Mouse (Mus musculus): ENCODE measurements around the gene Pigo. TPM values are rescaled to one million over a fixed set of nuclear protein-coding genes. Genes with fewer than 3 reads are reported as not detected.
A peak's percentile ranks its signal among the peaks of the same experiment; 100 is the strongest.
"Not testable (repeated sequence)": the region's sequence is repeated elsewhere in the genome, so short reads cannot be mapped to it uniquely, and the experiment has no call there.

Gene Pigo
- total and polyA plus RNA-seq, 3 experiments: 20.1 to 26.5 (median 21.0) TPM

DNA sequence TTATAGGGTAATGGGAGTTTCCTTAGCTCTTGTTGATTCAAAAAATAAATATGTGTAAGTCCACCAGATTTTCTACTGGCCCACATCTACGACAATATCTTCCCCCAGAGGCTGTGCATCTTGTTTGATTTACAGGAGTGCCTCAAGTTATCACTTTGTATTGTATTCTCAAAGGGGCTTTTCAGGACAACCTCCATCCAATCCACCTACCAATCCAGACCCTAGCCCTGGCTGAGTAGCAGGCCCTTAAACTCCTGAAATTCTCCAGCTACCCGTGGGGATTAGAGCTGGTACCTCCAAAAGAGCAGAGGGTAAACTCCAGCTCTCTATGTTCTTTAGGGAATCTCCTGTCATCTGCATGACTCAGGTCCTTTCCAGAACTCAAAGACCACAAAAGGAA, 27.6 kb downstream of the Pigo start:
- intact Hi-C loops (cut with DNase I): no loop called here
- peaks cover 35% of the 10 kb centered on the region for H3K36me3 ChIP-seq (ENCODE audit: control insufficient read depth, insufficient read depth, low read length)

DNA sequence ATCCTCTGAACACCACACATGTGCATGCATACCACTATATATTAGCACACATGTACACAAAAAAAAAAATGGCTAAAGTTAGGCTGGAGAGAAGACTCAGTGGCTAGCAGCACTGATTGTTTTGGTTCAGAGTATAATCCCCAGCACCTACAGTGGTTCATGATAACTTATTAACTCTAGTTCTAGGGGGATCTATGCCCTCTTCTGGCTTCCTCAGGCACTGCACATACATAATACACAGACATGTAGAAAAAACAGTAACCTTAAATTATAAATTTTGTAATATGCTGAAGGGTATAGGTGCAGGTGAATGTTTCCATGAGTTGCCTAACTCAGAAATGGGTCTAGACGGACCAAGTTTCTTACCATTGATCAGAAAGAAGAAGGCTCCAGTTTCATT, 37.3 kb downstream of the Pigo start:
- Histone ChIP-seq H3K9ac (ENCODE audit: low read depth, low read length) (no peak overlapping the region), H3K79me2 (replicated peaks; ENCODE audit: control insufficient read depth, insufficient read depth, low read length) (no peaks in the 10 kb centered on the region), H3K27ac (no peak overlapping the region), H3K4me1 (ENCODE audit: control insufficient read depth, insufficient read depth, low read length) (no peaks in the 10 kb centered on the region), H3K36me3 (ENCODE audit: control insufficient read depth, insufficient read depth, low read length) (peaks cover 17% of the 10 kb centered on the region), H3K27me3 (ENCODE audit: control insufficient read depth, insufficient read depth, low read length) (no peaks in the 10 kb centered on the region), H3K4me3 (no peak overlapping the region)
- intact Hi-C loops (cut with DNase I): no loop called here
- DNase-seq: no peak
- WGBS: 78% methylated on average over 1 of the region's 1 CpGs
- TF ChIP-seq EP300 (IDR thresholded peaks at IDR 0.05; ENCODE audit: insufficient read depth, low read depth, low read length) (no peak), POLR2A (IDR thresholded peaks at IDR 0.05; ENCODE audit: insufficient read depth, low read depth, low read length) (no peak), CTCF (IDR thresholded peaks at IDR 0.05) (peak; percentile 43)

More for the DNA sequence above, 27.6 kb downstream of the Pigo start:
- peak overlapping the region; percentile 21 for H3K4me3 ChIP-seq
- DNase-seq: no peak
- H3K27ac ChIP-seq: peak overlapping the region; percentile 39
- H3K9ac ChIP-seq (ENCODE audit: low read depth, low read length): peak overlapping the region; percentile 25; the same call in 1 of the 2 replicates
- H3K79me2 ChIP-seq (replicated peaks; ENCODE audit: control insufficient read depth, insufficient read depth, low read length): peaks cover 3% of the 10 kb centered on the region; the same call in 1 of the 2 replicates
- H3K27me3 ChIP-seq (ENCODE audit: control insufficient read depth, insufficient read depth, low read length): no peaks in the 10 kb centered on the region
- H3K4me1 ChIP-seq (ENCODE audit: control insufficient read depth, insufficient read depth, low read length): peaks cover 8% of the 10 kb centered on the region
- TF ChIP-seq POLR2A (IDR thresholded peaks at IDR 0.05; ENCODE audit: insufficient read depth, low read depth, low read length) (no peak), EP300 (IDR thresholded peaks at IDR 0.05; ENCODE audit: insufficient read depth, low read depth, low read length) (no peak), CTCF (IDR thresholded peaks at IDR 0.05) (no peak)
- 17% methylated on average over 2 of the region's 2 CpGs for WGBS

DNA sequence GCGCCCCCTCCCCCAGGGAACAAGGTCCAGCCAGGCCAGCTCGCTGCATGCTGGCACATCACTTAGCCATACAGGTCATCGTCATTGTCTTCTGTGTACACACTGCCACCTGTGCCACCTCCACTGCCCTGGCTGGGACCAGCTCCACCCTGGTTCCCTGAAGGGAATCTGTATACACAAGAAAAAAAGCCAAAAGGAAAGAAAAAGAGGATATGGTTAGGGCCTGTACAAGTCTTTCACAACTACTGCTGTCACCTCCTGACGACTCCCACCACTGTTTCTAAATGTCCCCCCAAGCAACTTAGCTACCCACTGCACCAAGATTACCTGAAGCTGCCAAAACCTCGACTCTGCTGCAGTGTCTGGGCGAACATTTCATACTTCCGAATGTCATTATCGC, 45.2 kb downstream of the Pigo start:
- H3K4me3 ChIP-seq; H3K4me1 ChIP-seq (ENCODE audit: control insufficient read depth, insufficient read depth, low read length); H3K36me3 ChIP-seq (ENCODE audit: control insufficient read depth, insufficient read depth, low read length); H3K27ac ChIP-seq; DNase-seq; H3K27me3 ChIP-seq (ENCODE audit: control insufficient read depth, insufficient read depth, low read length); H3K9ac ChIP-seq (ENCODE audit: low read depth, low read length); H3K79me2 ChIP-seq (replicated peaks; ENCODE audit: control insufficient read depth, insufficient read depth, low read length); intact Hi-C loops (cut with DNase I): not testable (repeated sequence)
- WGBS: 82% methylated on average over 8 of the region's 8 CpGs

DNA sequence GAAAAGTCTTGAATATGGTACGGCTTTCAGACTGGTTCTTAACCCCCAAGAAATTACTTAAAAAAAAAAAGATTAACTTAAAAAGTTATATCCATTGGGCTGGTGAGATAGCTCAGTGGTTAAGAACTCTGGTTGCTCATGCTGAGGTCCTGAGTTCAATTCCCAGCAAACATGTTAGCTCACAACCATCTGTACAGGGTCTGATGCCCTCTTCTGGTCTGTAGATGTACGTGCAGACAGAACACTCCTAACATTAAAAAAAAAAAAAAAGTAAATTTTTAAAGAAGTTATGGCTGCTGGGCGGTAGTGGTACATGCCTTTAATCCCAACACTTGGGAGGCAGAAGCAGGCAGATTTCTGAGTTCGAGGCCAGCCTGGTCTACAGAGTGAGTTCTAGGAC, 47.6 kb downstream of the Pigo start:
- peaks cover 2% of the 10 kb centered on the region for H3K36me3 ChIP-seq (ENCODE audit: control insufficient read depth, insufficient read depth, low read length)
- H3K27ac ChIP-seq: no peak overlapping the region
- H3K9ac ChIP-seq (ENCODE audit: low read depth, low read length): no peak overlapping the region
- intact Hi-C loops (cut with DNase I): no loop called here
- no peak for DNase-seq
- H3K4me3 ChIP-seq: no peak overlapping the region
- TF ChIP-seq EP300 (IDR thresholded peaks at IDR 0.05; ENCODE audit: insufficient read depth, low read depth, low read length) (no peak), CTCF (IDR thresholded peaks at IDR 0.05) (peak; percentile 51)
- no peaks in the 10 kb centered on the region for H3K79me2 ChIP-seq (replicated peaks; ENCODE audit: control insufficient read depth, insufficient read depth, low read length)
- WGBS: 89% methylated on average over 4 of the region's 4 CpGs
- H3K4me1 ChIP-seq (ENCODE audit: control insufficient read depth, insufficient read depth, low read length): no peaks in the 10 kb centered on the region
- H3K27me3 ChIP-seq (ENCODE audit: control insufficient read depth, insufficient read depth, low read length): no peaks in the 10 kb centered on the region

DNA sequence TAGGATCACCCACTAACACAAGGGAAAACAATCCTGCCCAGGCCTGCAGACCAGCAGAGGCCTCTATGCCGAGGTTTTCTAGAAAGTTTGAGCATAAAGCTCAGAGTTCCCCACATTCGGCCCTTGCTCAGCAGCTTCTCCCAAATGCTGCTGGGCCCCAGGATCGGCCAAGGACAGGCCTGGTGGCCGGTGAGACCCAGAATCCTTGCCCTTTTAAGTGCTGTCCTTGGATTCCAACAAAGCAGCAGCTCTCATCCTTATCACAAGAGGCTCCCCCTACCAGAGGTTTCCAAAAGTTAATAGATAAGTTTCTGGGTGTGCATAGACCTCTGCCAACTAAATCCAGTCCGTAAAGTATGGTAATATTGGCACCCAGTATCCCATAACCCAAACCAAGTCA, 51.8 kb downstream of the Pigo start:
- intact Hi-C loops (cut with DNase I): no loop called here
- Histone ChIP-seq H3K4me3 (no peak overlapping the region), H3K36me3 (ENCODE audit: control insufficient read depth, insufficient read depth, low read length) (no peaks in the 10 kb centered on the region), H3K4me1 (ENCODE audit: control insufficient read depth, insufficient read depth, low read length) (no peaks in the 10 kb centered on the region), H3K9ac (ENCODE audit: low read depth, low read length) (no peak overlapping the region), H3K27me3 (ENCODE audit: control insufficient read depth, insufficient read depth, low read length) (no peaks in the 10 kb centered on the region), H3K27ac (no peak overlapping the region), H3K79me2 (replicated peaks; ENCODE audit: control insufficient read depth, insufficient read depth, low read length) (no peaks in the 10 kb centered on the region)
- no peak for DNase-seq
- no peak for TF ChIP-seq EP300 (IDR thresholded peaks at IDR 0.05; ENCODE audit: insufficient read depth, low read depth, low read length)
- no peak for TF ChIP-seq CTCF (IDR thresholded peaks at IDR 0.05)
- TF ChIP-seq POLR2A (IDR thresholded peaks at IDR 0.05; ENCODE audit: insufficient read depth, low read depth, low read length): no peak
- WGBS: 51% methylated on average over 5 of the region's 5 CpGs

DNA sequence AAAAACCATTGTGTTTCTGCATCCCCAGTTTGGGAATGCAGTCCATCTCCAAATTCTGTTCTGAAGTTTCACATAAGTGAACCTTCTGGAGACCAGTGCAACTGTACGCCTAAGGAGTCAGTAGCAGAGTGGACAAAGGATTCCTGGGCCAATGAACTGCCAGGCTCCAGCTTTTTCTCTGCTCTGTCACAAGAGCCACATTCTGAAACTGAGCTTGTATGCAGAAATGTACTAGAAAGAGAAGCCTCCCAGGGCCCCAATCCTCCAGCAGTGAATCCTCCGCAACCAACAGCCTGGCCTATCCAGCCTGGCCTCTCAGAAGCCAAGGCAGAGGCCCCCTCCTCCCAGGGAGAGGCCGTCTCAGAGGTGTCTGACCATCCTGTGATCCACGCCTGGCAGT, 52.7 kb downstream of the Pigo start:
- intact Hi-C loops (cut with DNase I): no loop called here
- no peaks in the 10 kb centered on the region for H3K27me3 ChIP-seq (ENCODE audit: control insufficient read depth, insufficient read depth, low read length)
- TF ChIP-seq POLR2A (IDR thresholded peaks at IDR 0.05; ENCODE audit: insufficient read depth, low read depth, low read length): no peak
- no peak for TF ChIP-seq CTCF (IDR thresholded peaks at IDR 0.05)
- TF ChIP-seq EP300 (IDR thresholded peaks at IDR 0.05; ENCODE audit: insufficient read depth, low read depth, low read length): no peak
- H3K4me3 ChIP-seq: no peak overlapping the region
- H3K9ac ChIP-seq (ENCODE audit: low read depth, low read length): no peak overlapping the region
- WGBS: 85% methylated on average over 4 of the region's 4 CpGs
- H3K27ac ChIP-seq: no peak overlapping the region
- H3K36me3 ChIP-seq (ENCODE audit: control insufficient read depth, insufficient read depth, low read length): no peaks in the 10 kb centered on the region
- DNase-seq: no peak
- H3K4me1 ChIP-seq (ENCODE audit: control insufficient read depth, insufficient read depth, low read length): no peaks in the 10 kb centered on the region
- H3K79me2 ChIP-seq (replicated peaks; ENCODE audit: control insufficient read depth, insufficient read depth, low read length): no peaks in the 10 kb centered on the region

All from heart, adult 2 months (tissue).